Mouse (Mus musculus) midbrain, postnatal 0 days (tissue): ENCODE measurements around the gene Slc35f4. TPM values are rescaled to one million over a fixed set of nuclear protein-coding genes. Genes with fewer than 3 reads are reported as not detected.

Source experiments
- ATAC-seq: fragments of 200-750 bp; cut with Nextera tagmentation; 2 replicates; pipeline ENCODE4 v1.8.0; 2017; ENCODE audit warnings: moderate number of reproducible peaks, mild to moderate bottlenecking, moderate TSS enrichment, moderate library complexity; ENCODE audit not compliant: low FRiP score
- DNase-seq: peaks from one replicate; pipeline ENCODE4 v3.0.0-alpha.2; 2015; ENCODE audit warnings: low spot score
- H3K27ac ChIP-seq: fragments of 300-500 bp; sonication (generic); 2 replicates; pipeline ENCODE4 v1.5.1; 2014; ENCODE audit warnings: low read depth, mild to moderate bottlenecking, low read length, mixed read lengths
- H3K27me3 ChIP-seq: fragments of 300-500 bp; sonication (generic); 2 replicates; pipeline ENCODE4 v1.6.1; 2014; ENCODE audit warnings: low read length, control low read depth, mixed read lengths; ENCODE audit not compliant: insufficient read depth
- H3K36me3 ChIP-seq: fragments of 300-500 bp; sonication (generic); 2 replicates; pipeline ENCODE4 v1.6.1; 2014; ENCODE audit warnings: low read length, control low read depth, mixed read lengths; ENCODE audit not compliant: insufficient read depth
- H3K4me1 ChIP-seq: fragments of 300-500 bp; sonication (generic); 2 replicates; pipeline ENCODE4 v1.6.1; 2014; ENCODE audit warnings: mild to moderate bottlenecking, control low read depth, antibody characterized with exemption, low read length, mixed read lengths; ENCODE audit not compliant: insufficient read depth
- H3K4me2 ChIP-seq: fragments of 300-500 bp; sonication (generic); 2 replicates; pipeline ENCODE4 v1.6.1; 2014; ENCODE audit warnings: low read depth, mild to moderate bottlenecking, low read length, mixed read lengths; ENCODE audit not compliant: poor library complexity, severe bottlenecking
- H3K4me3 ChIP-seq: fragments of 300-500 bp; sonication (generic); 2 replicates; pipeline ENCODE4 v1.5.1; 2014; ENCODE audit warnings: low read depth, mild to moderate bottlenecking, low read length, moderate library complexity
- H3K9ac ChIP-seq: fragments of 300-500 bp; sonication (generic); replicated peaks from 2 replicates; pipeline ENCODE4 v1.6.1; 2014; ENCODE audit warnings: mild to moderate bottlenecking, low read length, moderate library complexity, mixed read lengths; ENCODE audit not compliant: poor library complexity, severe bottlenecking
- H3K9me3 ChIP-seq: fragments of 300-500 bp; sonication (generic); 2 replicates; pipeline ENCODE4 v1.6.1; 2016; ENCODE audit warnings: low read length, control low read depth
- CTCF ChIP-seq: IDR thresholded peaks from 2 replicates; pipeline ENCODE4 v1.5.1; 2016; ENCODE audit warnings: antibody characterized with exemption, mild to moderate bottlenecking
- WGBS: fragments of 180-500 bp; shearing (Covaris S2); extraction: QIAGEN DNeasy Blood & Tissue Kit; methylation state at CpG from one replicate; pipeline ENCODE4 v1.1.7; 2014; 5-methylcytosine and 5-hydroxymethylcytosine counted together
- polyA plus RNA-seq: library from polyadenylated mRNA; unstranded; fragments of >200 nt; fragmentation: Nextera tagmentation; extraction: Ambion mirVana; gene quantifications from 2 replicates; pipeline ENCODE4 v1.2.1, GENCODE M21; 2015
- total RNA-seq: library from RNA; depleted of rRNA; stranded (reverse); fragments of >200 nt; gene quantifications from 2 replicates; pipeline ENCODE4 v1.2.3, GENCODE M21; 2014

Slc35f4 gene
- total and polyA plus RNA-seq, 2 experiments from 2014 or later, result 25.6 to 26.1 TPM

- Histone ChIP-seq H3K36me3 (no peaks in the 10 kb centered on the region), H3K9ac (no peak overlapping the region), H3K27me3 (no peaks in the 10 kb centered on the region), H3K4me1 (no peaks in the 10 kb centered on the region), H3K4me2 (no peak overlapping the region), H3K4me3 (no peak overlapping the region), H3K9me3 (no peaks in the 10 kb centered on the region), H3K27ac (no peak overlapping the region)
- TF ChIP-seq CTCF, result no peak
- ATAC-seq (no peak), DNase-seq (no peak)
- WGBS, result 70% methylated on average over 8 of the region's 8 CpGs
These were observed 212.5 kb downstream of the Slc35f4 start for GRCm38 (mm10) chr14:49313376-49313775.

- Histone ChIP-seq H3K4me3 (no peak overlapping the region), H3K27me3 (no peaks in the 10 kb centered on the region), H3K9ac (no peak overlapping the region), H3K27ac (no peak overlapping the region), H3K36me3 (no peaks in the 10 kb centered on the region), H3K9me3 (no peaks in the 10 kb centered on the region), H3K4me1 (no peaks in the 10 kb centered on the region), H3K4me2 (no peak overlapping the region)
- 43% methylated on average over 1 of the region's 1 CpGs for WGBS
- ATAC-seq (no peak), DNase-seq (no peak)
- no peak for TF ChIP-seq CTCF
These were observed 214.3 kb downstream of the Slc35f4 start for GRCm38 (mm10) chr14:49311548-49311947.

GRCm38 (mm10) chr14:49311091-49311492, 214.8 kb downstream of the Slc35f4 start:
- Histone ChIP-seq H3K27ac (no peak overlapping the region), H3K4me1 (0 out of 2 replicates have a peak, but pooled peaks cover 3% of the 10 kb centered on the region), H3K9me3 (no peaks in the 10 kb centered on the region), H3K4me3 (no peak overlapping the region), H3K9ac (no peak overlapping the region), H3K4me2 (no peak overlapping the region), H3K27me3 (no peaks in the 10 kb centered on the region), H3K36me3 (no peaks in the 10 kb centered on the region)
- peak; percentile 58 for DNase-seq
- WGBS, result 23% methylated on average over 5 of the region's 5 CpGs
- 0 out of 2 replicates have a peak, but pooled peaks have one; percentile 32 for ATAC-seq
- no peak for TF ChIP-seq CTCF

- Histone ChIP-seq H3K9me3 (no peaks in the 10 kb centered on the region), H3K4me2 (no peak overlapping the region), H3K27ac (no peak overlapping the region), H3K4me3 (no peak overlapping the region), H3K4me1 (0 out of 2 replicates have a peak, but pooled peaks cover 4% of the 10 kb centered on the region), H3K9ac (no peak overlapping the region), H3K36me3 (no peaks in the 10 kb centered on the region), H3K27me3 (no peaks in the 10 kb centered on the region)
- 44% methylated on average over 2 of the region's 2 CpGs for WGBS
- TF ChIP-seq CTCF, result no peak
- ATAC-seq (no peak), DNase-seq (no peak)
These were observed 216.2 kb downstream of the Slc35f4 start for GRCm38 (mm10) chr14:49309670-49310069.

GRCm38 (mm10) chr14:49308591-49308990, 217.3 kb downstream of the Slc35f4 start:
- no peak overlapping the region for H3K27ac ChIP-seq
- H3K4me1 ChIP-seq, result 0 out of 2 replicates have a peak, but pooled peaks cover 4% of the 10 kb centered on the region
- no peak for TF ChIP-seq CTCF
- DNase-seq (no peak), ATAC-seq (no peak)
- WGBS, result 58% methylated on average over 1 of the region's 1 CpGs
- no peaks in the 10 kb centered on the region for H3K9me3 ChIP-seq
- no peak overlapping the region for H3K4me3 ChIP-seq
- H3K4me2 ChIP-seq, result no peak overlapping the region
- no peak overlapping the region for H3K9ac ChIP-seq
- H3K36me3 ChIP-seq, result no peaks in the 10 kb centered on the region
- no peaks in the 10 kb centered on the region for H3K27me3 ChIP-seq

- no peak for TF ChIP-seq CTCF
- WGBS, result 85% methylated on average over 3 of the region's 3 CpGs
These were observed 218.0 kb downstream of the Slc35f4 start for GRCm38 (mm10) chr14:49307842-49308241.

More at GRCm38 (mm10) chr14:49307842-49308241, 218.0 kb downstream of the Slc35f4 start:
- no peaks in the 10 kb centered on the region for H3K27me3 ChIP-seq
- no peaks in the 10 kb centered on the region for H3K36me3 ChIP-seq
- H3K4me2 ChIP-seq, result no peak overlapping the region
- 0 out of 2 replicates have a peak, but pooled peaks cover 4% of the 10 kb centered on the region for H3K4me1 ChIP-seq
- H3K27ac ChIP-seq, result no peak overlapping the region
- H3K9me3 ChIP-seq, result no peaks in the 10 kb centered on the region
- no peak overlapping the region for H3K4me3 ChIP-seq
- ATAC-seq, result no peak
- H3K9ac ChIP-seq, result no peak overlapping the region
- no peak for DNase-seq
